Mouse (Mus musculus) stomach, embryonic 14.5 days (tissue): ENCODE measurements around the gene Mtmr12. TPM values are rescaled to one million over a fixed set of nuclear protein-coding genes. Genes with fewer than 3 reads are reported as not detected.
"Not testable (repeated sequence)": the region's sequence is repeated elsewhere in the genome, so short reads cannot be mapped to it uniquely, and the experiment has no call there.

Experiments used
- ATAC-seq: fragments of 200-750 bp; cut with Nextera tagmentation; 2 replicates; pipeline ENCODE4 v1.8.0; 2017; ENCODE audit warnings: low read depth, moderate TSS enrichment; ENCODE audit not compliant: insufficient number of reproducible peaks, insufficient read depth, low FRiP score
- H3K27ac ChIP-seq: fragments of 300-500 bp; sonication (generic); 2 replicates; pipeline ENCODE4 v1.5.1; 2014; ENCODE audit warnings: mild to moderate bottlenecking, low read length, moderate library complexity, mixed read lengths
- H3K27me3 ChIP-seq: fragments of 300-500 bp; sonication (generic); 2 replicates; pipeline ENCODE4 v1.6.1; 2014; ENCODE audit warnings: low read length, control low read depth, mixed read lengths; ENCODE audit not compliant: control insufficient read depth, insufficient read depth
- H3K36me3 ChIP-seq: fragments of 300-500 bp; sonication (generic); 2 replicates; pipeline ENCODE4 v1.6.1; 2014; ENCODE audit warnings: mild to moderate bottlenecking, control low read depth, low read length, moderate library complexity, mixed read lengths; ENCODE audit not compliant: control insufficient read depth, insufficient read depth
- H3K4me1 ChIP-seq: fragments of 300-500 bp; sonication (generic); 2 replicates; pipeline ENCODE4 v1.6.1; 2014; ENCODE audit warnings: low read length, control low read depth, mixed read lengths; ENCODE audit not compliant: control insufficient read depth, insufficient read depth
- H3K4me2 ChIP-seq: fragments of 300-500 bp; sonication (generic); replicated peaks from 2 replicates; pipeline ENCODE4 v1.6.1; 2014; ENCODE audit warnings: low read depth, low read length, control low read depth
- H3K4me3 ChIP-seq: fragments of 300-500 bp; sonication (generic); 2 replicates; pipeline ENCODE4 v1.5.1; 2014; ENCODE audit warnings: low read depth, low read length, control low read depth
- H3K9ac ChIP-seq: fragments of 300-500 bp; sonication (generic); replicated peaks from 2 replicates; pipeline ENCODE4 v1.6.1; 2014; ENCODE audit warnings: low read depth, mild to moderate bottlenecking, control low read depth, low read length, moderate library complexity, mixed read lengths
- H3K9me3 ChIP-seq: fragments of 300-500 bp; sonication (generic); 2 replicates; pipeline ENCODE4 v1.6.1; 2016; ENCODE audit warnings: low read depth, low read length, control low read depth; ENCODE audit not compliant: control insufficient read depth
- WGBS: fragments of 180-500 bp; shearing (Covaris S2); extraction: QIAGEN DNeasy Blood & Tissue Kit; methylation state at CpG from one replicate; pipeline ENCODE4 v1.1.7; 2014; 5-methylcytosine and 5-hydroxymethylcytosine counted together
- polyA plus RNA-seq: library from polyadenylated mRNA; unstranded; fragments of >200 nt; fragmentation: Nextera tagmentation; extraction: Ambion mirVana; gene quantifications from 2 replicates; pipeline ENCODE4 v1.2.1, GENCODE M21; 2014

The Mtmr12 gene
- polyA plus RNA-seq, 1 experiment from 2014 or later: 22.0 TPM

DNA sequence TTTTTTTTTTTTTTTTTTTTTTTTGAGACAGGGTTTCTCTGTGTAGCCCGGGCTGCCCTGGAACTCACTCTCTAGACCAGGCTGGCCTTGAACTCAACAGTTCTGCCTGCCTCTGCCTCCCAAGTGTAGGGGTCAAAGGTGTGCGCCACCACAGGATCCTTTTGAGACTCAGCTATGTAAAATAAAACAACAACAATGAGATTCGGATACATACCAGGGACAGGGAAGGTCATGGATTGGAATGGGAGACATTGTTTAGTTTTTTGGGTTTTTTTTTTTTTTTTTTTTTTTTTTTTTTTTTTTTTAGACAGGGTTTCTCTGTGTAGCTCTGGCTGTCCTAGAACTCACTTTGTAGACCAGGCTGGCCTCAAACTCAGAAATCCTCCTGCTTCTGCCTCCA lies 12.5 kb downstream of the Mtmr12 start:
- not testable (repeated sequence) for H3K27me3 ChIP-seq

DNA sequence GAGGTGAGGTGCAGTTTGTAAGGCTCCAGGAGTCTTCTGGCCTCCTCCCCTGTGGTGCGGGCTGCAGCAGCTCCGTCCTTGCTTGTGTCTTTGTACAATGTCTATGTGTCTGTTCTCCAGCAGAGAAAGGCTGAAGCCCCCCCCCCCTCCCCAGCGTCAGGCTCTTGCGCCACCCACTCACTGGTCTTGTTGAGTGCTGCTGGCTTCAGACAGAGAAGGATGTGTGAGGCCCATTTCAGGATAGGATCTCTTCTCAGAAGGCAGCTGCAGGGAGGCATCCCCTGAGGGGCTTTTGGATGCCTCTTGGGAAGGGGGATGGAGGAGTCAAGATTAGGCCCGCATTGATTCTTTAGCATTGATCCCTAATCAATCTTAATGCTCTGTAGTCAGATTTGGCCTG lies 13.0 kb downstream of the Mtmr12 start:
- Histone ChIP-seq H3K9ac (no peak overlapping the region), H3K4me3 (no peak overlapping the region), H3K36me3 (no peaks in the 10 kb centered on the region), H3K4me1 (peaks cover 13% of the 10 kb centered on the region; the same call in 1 of the 2 replicates), H3K4me2 (no peak overlapping the region), H3K27ac (no peak overlapping the region), H3K27me3 (no peaks in the 10 kb centered on the region), H3K9me3 (no peaks in the 10 kb centered on the region)
- no peak for ATAC-seq
- 50% methylated on average over 5 of the region's 5 CpGs for WGBS

More for the DNA sequence above, 12.5 kb downstream of the Mtmr12 start:
- H3K4me1 ChIP-seq, H3K4me3 ChIP-seq, ATAC-seq, H3K27ac ChIP-seq, H3K9ac ChIP-seq, H3K36me3 ChIP-seq, H3K4me2 ChIP-seq, H3K9me3 ChIP-seq: not testable (repeated sequence)
- WGBS: 79% methylated on average over 3 of the region's 3 CpGs

DNA sequence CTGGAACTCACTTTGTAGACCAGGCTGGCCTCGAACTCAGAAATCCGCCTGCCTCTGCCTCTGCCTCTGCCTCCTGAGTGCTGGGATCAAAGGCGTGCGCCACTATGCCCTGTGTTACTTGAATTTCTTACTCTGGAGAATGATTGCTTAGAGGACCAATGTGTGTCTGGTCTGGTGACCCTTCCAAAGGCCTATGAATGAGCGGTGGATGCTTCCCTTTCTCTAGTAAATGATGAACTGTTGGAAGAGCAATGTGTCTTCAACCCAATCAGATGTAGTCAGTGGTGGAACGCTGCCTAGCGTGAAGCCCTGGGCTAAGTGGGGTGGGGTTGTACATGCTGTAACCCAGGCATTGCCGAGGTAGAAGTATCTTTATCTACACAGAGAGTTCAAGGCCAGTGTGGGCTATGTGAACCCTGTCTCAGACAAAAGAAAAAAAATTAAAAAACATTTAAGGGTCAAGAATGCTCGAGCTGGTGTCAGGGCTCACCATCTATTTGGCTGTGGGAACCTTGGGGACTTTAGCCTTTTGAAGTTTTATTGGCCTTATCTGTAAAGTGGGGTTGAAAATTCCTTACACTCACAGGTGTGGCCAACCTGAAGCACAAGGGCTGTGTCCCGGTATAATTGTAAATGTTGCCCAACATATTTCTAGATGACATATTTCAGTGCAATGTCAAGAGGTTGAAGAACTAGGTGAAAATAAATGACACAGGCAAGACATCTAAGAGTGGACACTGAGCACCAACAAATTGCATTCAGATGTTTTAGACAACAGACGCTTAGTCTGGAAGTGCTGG lies 14.0 kb downstream of the Mtmr12 start:
- no peaks in the 10 kb centered on the region for H3K36me3 ChIP-seq
- no peaks in the 10 kb centered on the region for H3K9me3 ChIP-seq
- H3K27me3 ChIP-seq: no peaks in the 10 kb centered on the region
- no peak overlapping the region for H3K4me3 ChIP-seq
- 78% methylated on average over 11 of the region's 11 CpGs for WGBS
- H3K4me2 ChIP-seq: no peak overlapping the region
- no peak overlapping the region for H3K27ac ChIP-seq
- peaks cover 15% of the 10 kb centered on the region; the same call in 1 of the 2 replicates for H3K4me1 ChIP-seq
- no peak for ATAC-seq
- no peak overlapping the region for H3K9ac ChIP-seq

DNA sequence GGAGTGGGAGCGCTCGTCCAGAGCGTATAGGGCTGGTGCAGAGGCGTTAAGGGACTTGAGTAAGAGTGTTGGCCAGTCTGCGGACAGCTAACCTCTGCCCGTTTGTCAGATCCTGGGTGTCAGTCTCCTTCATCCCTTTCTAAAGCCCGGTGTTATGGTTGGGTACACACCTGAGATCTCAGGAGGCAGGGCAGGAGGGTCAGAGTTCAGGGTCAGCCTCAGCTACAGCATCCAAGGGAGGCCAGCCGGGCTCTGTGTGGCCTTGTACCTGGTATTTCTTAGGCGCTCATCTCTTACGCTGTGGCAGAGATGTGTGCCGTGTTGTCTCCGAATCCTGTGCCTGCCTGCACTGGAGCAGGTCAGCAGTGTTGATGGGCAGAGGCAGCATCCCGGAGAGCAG lies 16.3 kb downstream of the Mtmr12 start:
- H3K4me2 ChIP-seq: no peak overlapping the region
- H3K27me3 ChIP-seq: no peaks in the 10 kb centered on the region
- H3K36me3 ChIP-seq: no peaks in the 10 kb centered on the region
- H3K27ac ChIP-seq: no peak overlapping the region
- H3K9ac ChIP-seq: no peak overlapping the region
- no peaks in the 10 kb centered on the region for H3K9me3 ChIP-seq
- H3K4me3 ChIP-seq: no peak overlapping the region
- H3K4me1 ChIP-seq: peaks cover 15% of the 10 kb centered on the region; the same call in 1 of the 2 replicates
- WGBS: 85% methylated on average over 13 of the region's 13 CpGs
- ATAC-seq: no peak

DNA sequence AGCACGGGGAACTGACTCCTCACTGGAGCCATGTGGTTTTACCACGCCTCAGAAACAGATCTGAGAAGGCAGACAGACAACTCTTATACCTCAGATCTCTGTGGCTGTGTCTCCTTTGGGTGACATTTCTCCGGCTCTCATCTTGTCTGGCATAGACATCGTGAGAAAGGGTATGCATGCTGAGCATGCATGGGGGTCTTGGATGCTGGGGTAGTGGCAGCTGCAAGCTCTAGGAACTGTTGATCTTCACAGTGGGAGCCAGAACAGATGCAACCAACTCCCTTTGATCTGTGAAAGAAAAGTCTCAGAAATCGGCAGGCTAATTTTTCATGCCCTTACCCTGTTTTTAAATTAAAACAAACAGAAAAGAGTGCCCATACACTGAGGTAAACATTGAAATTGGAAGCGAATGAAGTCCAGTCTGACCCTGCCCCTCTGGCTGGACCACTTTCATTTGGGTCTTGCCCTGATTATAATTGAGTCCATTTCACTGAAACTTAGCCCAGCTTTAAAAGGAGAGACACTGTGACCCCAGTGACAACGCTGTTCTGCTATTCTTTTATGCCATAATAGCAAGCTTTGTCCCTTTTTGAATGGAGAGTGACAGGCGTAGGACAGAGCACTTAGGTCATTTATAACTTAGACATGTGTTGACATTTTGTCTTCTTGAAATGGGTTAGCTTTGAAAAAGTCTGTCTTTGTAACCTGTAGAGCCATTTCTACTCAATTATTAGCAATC lies 17.9 kb downstream of the Mtmr12 start:
- Histone ChIP-seq H3K27ac (no peak overlapping the region), H3K36me3 (no peaks in the 10 kb centered on the region), H3K4me3 (no peak overlapping the region), H3K9ac (no peak overlapping the region), H3K9me3 (no peaks in the 10 kb centered on the region), H3K4me2 (no peak overlapping the region), H3K4me1 (peaks cover 15% of the 10 kb centered on the region; the same call in 1 of the 2 replicates), H3K27me3 (no peaks in the 10 kb centered on the region)
- WGBS: 27% methylated on average over 8 of the region's 8 CpGs
- no peak for ATAC-seq

DNA sequence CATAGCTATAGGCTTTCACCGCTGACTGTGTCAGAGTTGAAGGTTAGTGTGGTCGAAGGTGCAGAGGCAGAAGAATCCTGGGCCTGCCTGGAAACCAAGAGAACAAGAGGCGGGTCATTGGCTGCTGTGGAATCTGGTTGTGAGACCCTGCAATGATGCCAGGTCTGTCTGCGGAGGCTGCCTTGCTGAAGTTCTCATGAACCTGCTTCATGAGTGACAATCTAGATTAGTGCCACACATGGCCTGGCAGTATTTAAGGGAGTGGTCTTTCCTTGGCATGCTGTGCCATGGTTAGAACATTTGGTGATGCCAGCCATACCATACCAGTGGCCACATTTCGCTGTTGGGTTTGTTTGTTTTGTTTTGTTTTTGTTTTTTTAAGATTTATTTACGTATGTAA lies 18.6 kb downstream of the Mtmr12 start:
- Histone ChIP-seq H3K4me1 (peaks cover 10% of the 10 kb centered on the region; the same call in 1 of the 2 replicates), H3K36me3 (no peaks in the 10 kb centered on the region), H3K4me2 (no peak overlapping the region), H3K9ac (no peak overlapping the region), H3K4me3 (no peak overlapping the region), H3K27ac (no peak overlapping the region), H3K27me3 (no peaks in the 10 kb centered on the region), H3K9me3 (no peaks in the 10 kb centered on the region)
- WGBS: 78% methylated on average over 6 of the region's 6 CpGs
- no peak for ATAC-seq

DNA sequence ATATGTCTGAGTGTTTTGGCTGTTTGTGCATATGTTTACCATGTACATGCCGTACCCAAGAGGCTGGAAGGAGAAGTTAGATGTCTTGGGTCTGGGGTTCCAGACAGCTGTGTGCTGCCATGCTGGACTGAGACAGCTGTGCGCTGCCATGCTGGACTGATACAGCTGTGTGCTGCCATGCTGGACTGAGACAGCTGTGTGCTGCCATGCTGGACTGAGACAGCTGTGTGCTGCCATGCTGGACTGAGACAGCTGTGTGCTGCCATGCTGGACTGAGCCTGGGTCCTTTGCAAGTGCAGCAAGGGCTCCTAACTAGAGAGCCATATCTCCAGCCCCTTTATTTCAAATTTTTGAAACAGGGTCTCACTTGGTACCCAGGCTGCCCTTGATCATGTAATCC lies 19.4 kb downstream of the Mtmr12 start:
- H3K4me1 ChIP-seq: peaks cover 10% of the 10 kb centered on the region; the same call in 1 of the 2 replicates
- H3K36me3 ChIP-seq: no peaks in the 10 kb centered on the region
- ATAC-seq: no peak
- H3K4me2 ChIP-seq: no peak overlapping the region
- 92% methylated on average over 2 of the region's 2 CpGs for WGBS
- H3K27me3 ChIP-seq: no peaks in the 10 kb centered on the region
- no peak overlapping the region for H3K4me3 ChIP-seq
- no peak overlapping the region for H3K27ac ChIP-seq
- no peaks in the 10 kb centered on the region for H3K9me3 ChIP-seq
- no peak overlapping the region for H3K9ac ChIP-seq

DNA sequence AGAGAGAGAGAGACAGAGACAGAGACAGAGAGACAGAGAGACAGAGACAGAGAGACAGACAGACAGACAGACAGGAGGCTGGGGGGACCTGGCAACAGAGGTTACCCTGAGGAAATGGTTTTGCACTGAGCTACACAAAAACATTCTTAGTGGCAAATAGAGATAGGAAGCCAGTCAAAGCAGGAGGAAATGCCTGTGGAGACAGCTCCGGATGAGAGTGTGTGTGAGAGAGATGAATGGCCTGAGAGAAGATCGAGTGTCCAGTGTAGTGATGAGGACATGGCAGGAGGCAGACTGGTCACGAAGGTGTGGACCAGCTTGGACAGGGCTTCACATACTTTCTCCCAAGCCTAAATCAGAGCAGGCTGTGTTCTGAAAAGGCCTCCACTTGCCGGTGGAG lies 20.2 kb downstream of the Mtmr12 start:
- Histone ChIP-seq H3K4me2 (no peak overlapping the region), H3K4me3 (no peak overlapping the region), H3K9me3 (no peaks in the 10 kb centered on the region), H3K9ac (no peak overlapping the region), H3K4me1 (peaks cover 10% of the 10 kb centered on the region; the same call in 1 of the 2 replicates), H3K36me3 (no peaks in the 10 kb centered on the region), H3K27me3 (no peaks in the 10 kb centered on the region), H3K27ac (peak overlapping the region; percentile 11; the same call in 1 of the 2 replicates)
- 69% methylated on average over 4 of the region's 4 CpGs for WGBS
- no peak for ATAC-seq
